Mouse (Mus musculus): ENCODE results near the gene Gna14. TPM values are rescaled to one million over a fixed set of nuclear protein-coding genes. Genes with fewer than 3 reads are reported as not detected.

Gene Gna14
- polyA plus RNA-seq, 1 experiment from 2014 or later = 0.16 TPM

GRCm38 (mm10) chr19:16462461-16462860, 26.9 kb downstream of the Gna14 start:
- DNase-seq (ENCODE audit: low spot score) (no peak), ATAC-seq (ENCODE audit: insufficient read depth, low FRiP score, low TSS enrichment) (no peak)
- H3K36me3 ChIP-seq (ENCODE audit: control insufficient read depth, insufficient read depth, low read length) = no peaks in the 10 kb centered on the region
- H3K27ac ChIP-seq (ENCODE audit: low read depth, low read length) = no peak overlapping the region
- no peaks in the 10 kb centered on the region for H3K9me3 ChIP-seq (ENCODE audit: control insufficient read depth, low read length)
- no peak overlapping the region for H3K9ac ChIP-seq (ENCODE audit: low read length)
- H3K4me3 ChIP-seq (ENCODE audit: low read depth, low read length) = no peak overlapping the region
- WGBS = 79% methylated on average over 9 of the region's 9 CpGs
- no peaks in the 10 kb centered on the region for H3K4me1 ChIP-seq (ENCODE audit: control insufficient read depth, insufficient read depth, low read length)
- H3K4me2 ChIP-seq (ENCODE audit: low read depth) = no peak overlapping the region
- H3K27me3 ChIP-seq (ENCODE audit: control insufficient read depth, insufficient read depth, low read length) = no peaks in the 10 kb centered on the region

DNA sequence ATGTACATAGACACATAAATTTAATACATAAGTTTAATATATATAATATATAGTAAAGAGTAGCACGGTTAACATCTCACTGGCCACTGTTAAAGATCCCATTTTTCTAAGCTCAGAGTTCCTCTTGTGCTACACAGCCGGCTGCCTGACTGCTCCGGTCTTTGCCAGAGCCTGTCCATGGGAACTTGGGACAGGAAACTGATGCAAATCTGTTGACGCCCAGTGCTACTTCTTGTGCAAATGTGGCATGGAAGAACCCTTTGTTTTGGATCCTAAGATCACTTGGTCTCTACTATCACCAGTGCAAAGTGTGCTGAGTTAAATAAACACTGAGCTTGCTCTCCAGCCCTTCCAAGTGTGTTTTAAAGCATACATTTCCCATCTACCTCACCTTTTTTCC, 29.2 kb downstream of the Gna14 start:
- no peak overlapping the region for H3K4me3 ChIP-seq (ENCODE audit: low read depth, low read length)
- H3K9ac ChIP-seq (ENCODE audit: low read length) = no peak overlapping the region
- H3K4me1 ChIP-seq (ENCODE audit: control insufficient read depth, insufficient read depth, low read length) = no peaks in the 10 kb centered on the region
- H3K27me3 ChIP-seq (ENCODE audit: control insufficient read depth, insufficient read depth, low read length) = no peaks in the 10 kb centered on the region
- no peaks in the 10 kb centered on the region for H3K9me3 ChIP-seq (ENCODE audit: control insufficient read depth, low read length)
- DNase-seq (ENCODE audit: low spot score) (no peak), ATAC-seq (ENCODE audit: insufficient read depth, low FRiP score, low TSS enrichment) (no peak)
- 75% methylated on average over 4 of the region's 4 CpGs for WGBS
- no peak overlapping the region for H3K27ac ChIP-seq (ENCODE audit: low read depth, low read length)
- no peaks in the 10 kb centered on the region for H3K36me3 ChIP-seq (ENCODE audit: control insufficient read depth, insufficient read depth, low read length)
- H3K4me2 ChIP-seq (ENCODE audit: low read depth) = no peak overlapping the region

GRCm38 (mm10) chr19:16468756-16469374, 33.3 kb downstream of the Gna14 start:
- Histone ChIP-seq H3K4me2 (ENCODE audit: low read depth) (no peak overlapping the region), H3K36me3 (ENCODE audit: control insufficient read depth, insufficient read depth, low read length) (no peaks in the 10 kb centered on the region), H3K9me3 (ENCODE audit: control insufficient read depth, low read length) (no peaks in the 10 kb centered on the region), H3K9ac (ENCODE audit: low read length) (no peak overlapping the region), H3K4me1 (ENCODE audit: control insufficient read depth, insufficient read depth, low read length) (no peaks in the 10 kb centered on the region), H3K27ac (ENCODE audit: low read depth, low read length) (no peak overlapping the region), H3K27me3 (ENCODE audit: control insufficient read depth, insufficient read depth, low read length) (no peaks in the 10 kb centered on the region), H3K4me3 (ENCODE audit: low read depth, low read length) (no peak overlapping the region)
- DNase-seq (ENCODE audit: low spot score) (no peak), ATAC-seq (ENCODE audit: insufficient read depth, low FRiP score, low TSS enrichment) (no peak)
- 46% methylated on average over 2 of the region's 2 CpGs for WGBS

- 85% methylated on average over 5 of the region's 5 CpGs for WGBS
- Histone ChIP-seq H3K36me3 (ENCODE audit: control insufficient read depth, insufficient read depth, low read length) (no peaks in the 10 kb centered on the region), H3K9ac (ENCODE audit: low read length) (no peak overlapping the region), H3K27me3 (ENCODE audit: control insufficient read depth, insufficient read depth, low read length) (no peaks in the 10 kb centered on the region), H3K4me2 (ENCODE audit: low read depth) (no peak overlapping the region), H3K4me1 (ENCODE audit: control insufficient read depth, insufficient read depth, low read length) (no peaks in the 10 kb centered on the region), H3K9me3 (ENCODE audit: control insufficient read depth, low read length) (no peaks in the 10 kb centered on the region), H3K27ac (ENCODE audit: low read depth, low read length) (no peak overlapping the region), H3K4me3 (ENCODE audit: low read depth, low read length) (no peak overlapping the region)
- DNase-seq (ENCODE audit: low spot score) = no peak
- ATAC-seq (ENCODE audit: insufficient read depth, low FRiP score, low TSS enrichment) = no peak
These were observed 37.1 kb downstream of the Gna14 start for GRCm38 (mm10) chr19:16472655-16473054.

GRCm38 (mm10) chr19:16477314-16477946, 41.9 kb downstream of the Gna14 start:
- WGBS = 87% methylated on average over 12 of the region's 12 CpGs
- DNase-seq (ENCODE audit: low spot score) = no peak
- no peaks in the 10 kb centered on the region for H3K9me3 ChIP-seq (ENCODE audit: control insufficient read depth, low read length)
- no peak overlapping the region for H3K9ac ChIP-seq (ENCODE audit: low read length)
- no peak overlapping the region for H3K27ac ChIP-seq (ENCODE audit: low read depth, low read length)
- H3K27me3 ChIP-seq (ENCODE audit: control insufficient read depth, insufficient read depth, low read length) = no peaks in the 10 kb centered on the region
- H3K4me2 ChIP-seq (ENCODE audit: low read depth) = no peak overlapping the region
- H3K4me1 ChIP-seq (ENCODE audit: control insufficient read depth, insufficient read depth, low read length) = no peaks in the 10 kb centered on the region
- no peak overlapping the region for H3K4me3 ChIP-seq (ENCODE audit: low read depth, low read length)
- H3K36me3 ChIP-seq (ENCODE audit: control insufficient read depth, insufficient read depth, low read length) = no peaks in the 10 kb centered on the region
- no peak for ATAC-seq (ENCODE audit: insufficient read depth, low FRiP score, low TSS enrichment)

DNA sequence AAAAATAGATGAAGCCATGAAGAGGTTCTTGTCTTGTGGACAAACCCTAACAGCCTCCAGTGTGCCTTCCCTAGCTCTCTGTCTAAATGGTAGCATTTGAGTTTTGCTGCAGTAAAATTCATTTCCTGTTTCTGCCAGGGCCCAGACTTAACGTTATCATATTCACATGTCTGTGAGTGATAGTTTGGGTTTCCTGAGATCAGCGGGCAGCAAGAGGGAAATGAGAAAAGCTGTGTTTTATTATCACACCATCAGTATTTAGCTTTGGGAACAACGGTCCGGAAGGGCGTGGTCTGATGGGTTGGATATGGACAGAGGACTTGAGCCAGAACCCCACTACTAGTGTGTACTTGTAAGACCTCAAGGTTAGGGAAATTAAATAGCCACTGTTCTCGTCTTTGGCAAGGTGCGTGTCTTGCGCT, 42.6 kb downstream of the Gna14 start:
- no peaks in the 10 kb centered on the region for H3K4me1 ChIP-seq (ENCODE audit: control insufficient read depth, insufficient read depth, low read length)
- ATAC-seq (ENCODE audit: insufficient read depth, low FRiP score, low TSS enrichment) = no peak
- WGBS = 87% methylated on average over 8 of the region's 8 CpGs

GRCm38 (mm10) chr19:16482047-16482446, 46.5 kb downstream of the Gna14 start:
- Histone ChIP-seq H3K27me3 (ENCODE audit: control insufficient read depth, insufficient read depth, low read length) (no peaks in the 10 kb centered on the region), H3K27ac (ENCODE audit: low read depth, low read length) (no peak overlapping the region), H3K4me2 (ENCODE audit: low read depth) (no peak overlapping the region), H3K9me3 (ENCODE audit: control insufficient read depth, low read length) (no peaks in the 10 kb centered on the region), H3K4me3 (ENCODE audit: low read depth, low read length) (no peak overlapping the region), H3K36me3 (ENCODE audit: control insufficient read depth, insufficient read depth, low read length) (no peaks in the 10 kb centered on the region), H3K4me1 (ENCODE audit: control insufficient read depth, insufficient read depth, low read length) (no peaks in the 10 kb centered on the region), H3K9ac (ENCODE audit: low read length) (no peak overlapping the region)
- WGBS = 83% methylated on average over 3 of the region's 3 CpGs
- DNase-seq (ENCODE audit: low spot score) (no peak), ATAC-seq (ENCODE audit: insufficient read depth, low FRiP score, low TSS enrichment) (no peak)

More for the DNA sequence above, 42.6 kb downstream of the Gna14 start:
- no peaks in the 10 kb centered on the region for H3K36me3 ChIP-seq (ENCODE audit: control insufficient read depth, insufficient read depth, low read length)
- no peak overlapping the region for H3K4me2 ChIP-seq (ENCODE audit: low read depth)
- H3K9ac ChIP-seq (ENCODE audit: low read length) = no peak overlapping the region
- no peaks in the 10 kb centered on the region for H3K9me3 ChIP-seq (ENCODE audit: control insufficient read depth, low read length)
- no peaks in the 10 kb centered on the region for H3K27me3 ChIP-seq (ENCODE audit: control insufficient read depth, insufficient read depth, low read length)
- H3K27ac ChIP-seq (ENCODE audit: low read depth, low read length) = no peak overlapping the region
- no peak for DNase-seq (ENCODE audit: low spot score)
- no peak overlapping the region for H3K4me3 ChIP-seq (ENCODE audit: low read depth, low read length)

- Histone ChIP-seq H3K9me3 (ENCODE audit: control insufficient read depth, low read length) (no peaks in the 10 kb centered on the region), H3K27me3 (ENCODE audit: control insufficient read depth, insufficient read depth, low read length) (no peaks in the 10 kb centered on the region), H3K27ac (ENCODE audit: low read depth, low read length) (no peak overlapping the region), H3K4me3 (ENCODE audit: low read depth, low read length) (no peak overlapping the region), H3K36me3 (ENCODE audit: control insufficient read depth, insufficient read depth, low read length) (no peaks in the 10 kb centered on the region), H3K9ac (ENCODE audit: low read length) (no peak overlapping the region), H3K4me1 (ENCODE audit: control insufficient read depth, insufficient read depth, low read length) (no peaks in the 10 kb centered on the region), H3K4me2 (ENCODE audit: low read depth) (no peak overlapping the region)
- WGBS = 89% methylated on average over 10 of the region's 10 CpGs
- ATAC-seq (ENCODE audit: insufficient read depth, low FRiP score, low TSS enrichment) (no peak), DNase-seq (ENCODE audit: low spot score) (no peak)
These were observed 48.7 kb downstream of the Gna14 start for GRCm38 (mm10) chr19:16484237-16484636.

DNA sequence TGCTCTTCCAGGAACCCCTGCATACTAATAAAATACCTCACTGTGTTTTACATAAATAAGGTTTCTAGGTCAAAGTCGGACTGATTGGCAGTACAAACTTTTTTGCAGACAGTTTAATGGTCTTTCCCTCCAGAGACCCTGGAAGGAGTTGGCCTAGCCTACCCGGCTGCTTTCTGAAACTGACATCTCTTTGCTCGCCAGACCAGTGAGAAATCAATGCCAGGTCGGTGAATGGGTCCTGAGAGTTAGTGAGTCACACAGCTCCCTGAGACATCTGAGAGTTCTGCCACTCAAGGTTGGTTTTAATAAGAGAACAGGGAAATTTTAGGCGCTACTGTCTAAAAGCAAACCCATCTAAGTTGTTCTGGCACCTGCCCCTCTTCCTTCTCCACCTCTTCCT, 49.1 kb downstream of the Gna14 start:
- ATAC-seq (ENCODE audit: insufficient read depth, low FRiP score, low TSS enrichment) (no peak), DNase-seq (ENCODE audit: low spot score) (no peak)
- H3K4me1 ChIP-seq (ENCODE audit: control insufficient read depth, insufficient read depth, low read length) = no peaks in the 10 kb centered on the region
- H3K36me3 ChIP-seq (ENCODE audit: control insufficient read depth, insufficient read depth, low read length) = no peaks in the 10 kb centered on the region
- no peaks in the 10 kb centered on the region for H3K27me3 ChIP-seq (ENCODE audit: control insufficient read depth, insufficient read depth, low read length)
- H3K9ac ChIP-seq (ENCODE audit: low read length) = no peak overlapping the region
- no peak overlapping the region for H3K4me3 ChIP-seq (ENCODE audit: low read depth, low read length)
- no peak overlapping the region for H3K27ac ChIP-seq (ENCODE audit: low read depth, low read length)
- H3K4me2 ChIP-seq (ENCODE audit: low read depth) = no peak overlapping the region
- 69% methylated on average over 5 of the region's 5 CpGs for WGBS
- no peaks in the 10 kb centered on the region for H3K9me3 ChIP-seq (ENCODE audit: control insufficient read depth, low read length)

Data from neural tube, embryonic 11.5 days (tissue).